Mouse (Mus musculus): ENCODE data around the gene Sec61b. TPM values are rescaled to one million over a fixed set of nuclear protein-coding genes. Genes with fewer than 3 reads are reported as not detected.
A peak's percentile ranks its signal among the peaks of the same experiment; 100 is the strongest.

The Sec61b gene
- polyA plus RNA-seq, 1 experiment: 297 TPM

- Histone ChIP-seq H3K4me1 (ENCODE audit: control insufficient read depth, insufficient read depth, low read length) (no peaks in the 10 kb centered on the region; the same call in 1 of the 2 replicates), H3K27ac (ENCODE audit: insufficient read depth, low read length) (no peak overlapping the region), H3K4me3 (ENCODE audit: insufficient read depth, low read length) (peak overlapping the region; percentile 49)
- TF ChIP-seq POLR2A (IDR thresholded peaks at IDR 0.05; ENCODE audit: low read depth, low read length): peak; percentile 33; the same call in 1 of the 2 replicates
- peak; percentile 97 for TF ChIP-seq CTCF (IDR thresholded peaks at IDR 0.05; ENCODE audit: borderline replicate concordance, insufficient read depth, low read length)
Observed at GRCm38 (mm10) chr4:47437365-47438340, 36.8 kb upstream of the Sec61b start.

- Histone ChIP-seq H3K27ac (ENCODE audit: insufficient read depth, low read length) (no peak overlapping the region), H3K4me1 (ENCODE audit: control insufficient read depth, insufficient read depth, low read length) (no peaks in the 10 kb centered on the region; the same call in 1 of the 2 replicates), H3K4me3 (ENCODE audit: insufficient read depth, low read length) (no peak overlapping the region)
- TF ChIP-seq POLR2A (IDR thresholded peaks at IDR 0.05; ENCODE audit: low read depth, low read length): no peak
- TF ChIP-seq CTCF (IDR thresholded peaks at IDR 0.05; ENCODE audit: borderline replicate concordance, insufficient read depth, low read length): no peak
Observed at GRCm38 (mm10) chr4:47438956-47439355, 35.5 kb upstream of the Sec61b start.

- H3K27ac ChIP-seq (ENCODE audit: insufficient read depth, low read length): no peak overlapping the region
- H3K4me1 ChIP-seq (ENCODE audit: control insufficient read depth, insufficient read depth, low read length): no peaks in the 10 kb centered on the region; the same call in 1 of the 2 replicates
- no peak for TF ChIP-seq CTCF (IDR thresholded peaks at IDR 0.05; ENCODE audit: borderline replicate concordance, insufficient read depth, low read length)
- TF ChIP-seq POLR2A (IDR thresholded peaks at IDR 0.05; ENCODE audit: low read depth, low read length): no peak
- H3K4me3 ChIP-seq (ENCODE audit: insufficient read depth, low read length): no peak overlapping the region
Observed at GRCm38 (mm10) chr4:47440951-47441350, 33.5 kb upstream of the Sec61b start.

- no peak overlapping the region for H3K4me3 ChIP-seq (ENCODE audit: insufficient read depth, low read length)
- H3K4me1 ChIP-seq (ENCODE audit: control insufficient read depth, insufficient read depth, low read length): no peaks in the 10 kb centered on the region
- TF ChIP-seq POLR2A (IDR thresholded peaks at IDR 0.05; ENCODE audit: low read depth, low read length) (no peak), CTCF (IDR thresholded peaks at IDR 0.05; ENCODE audit: borderline replicate concordance, insufficient read depth, low read length) (no peak)
- no peak overlapping the region for H3K27ac ChIP-seq (ENCODE audit: insufficient read depth, low read length)
Observed at GRCm38 (mm10) chr4:47448526-47448925, 25.9 kb upstream of the Sec61b start.

- H3K4me1 ChIP-seq (ENCODE audit: control insufficient read depth, insufficient read depth, low read length): no peaks in the 10 kb centered on the region
- TF ChIP-seq CTCF (IDR thresholded peaks at IDR 0.05; ENCODE audit: borderline replicate concordance, insufficient read depth, low read length): no peak
- no peak for TF ChIP-seq POLR2A (IDR thresholded peaks at IDR 0.05; ENCODE audit: low read depth, low read length)
- no peak overlapping the region for H3K4me3 ChIP-seq (ENCODE audit: insufficient read depth, low read length)
- no peak overlapping the region for H3K27ac ChIP-seq (ENCODE audit: insufficient read depth, low read length)
Observed at GRCm38 (mm10) chr4:47449116-47449515, 25.3 kb upstream of the Sec61b start.

GRCm38 (mm10) chr4:47449586-47450522 lies 24.6 kb upstream of the Sec61b start:
- Histone ChIP-seq H3K27ac (ENCODE audit: insufficient read depth, low read length) (no peak overlapping the region), H3K4me3 (ENCODE audit: insufficient read depth, low read length) (no peak overlapping the region), H3K4me1 (ENCODE audit: control insufficient read depth, insufficient read depth, low read length) (no peaks in the 10 kb centered on the region)
- TF ChIP-seq POLR2A (IDR thresholded peaks at IDR 0.05; ENCODE audit: low read depth, low read length) (no peak), CTCF (IDR thresholded peaks at IDR 0.05; ENCODE audit: borderline replicate concordance, insufficient read depth, low read length) (no peak)

DNA sequence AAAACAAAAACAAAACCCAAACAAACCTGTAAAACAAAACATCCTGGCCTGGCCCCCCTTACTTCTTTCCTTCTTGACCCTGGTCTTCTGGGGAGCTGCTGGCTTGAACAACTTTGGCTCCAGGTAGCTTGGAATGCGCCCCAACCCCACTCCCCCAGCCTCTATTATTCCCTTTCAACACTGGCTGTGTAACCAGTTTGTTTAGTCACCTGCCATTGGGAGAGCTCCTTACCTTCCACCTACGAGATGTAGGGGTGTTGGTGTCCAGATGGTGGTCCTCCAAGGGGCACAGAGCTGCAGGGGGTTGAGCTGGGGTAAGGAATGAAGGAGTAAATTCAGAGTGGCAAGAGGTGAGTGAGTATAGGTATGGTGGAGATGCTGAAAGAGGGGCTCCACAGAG lies 7.3 kb upstream of the Sec61b start:
- no peaks in the 10 kb centered on the region for H3K4me1 ChIP-seq (ENCODE audit: control insufficient read depth, insufficient read depth, low read length)
- no peak overlapping the region for H3K27ac ChIP-seq (ENCODE audit: insufficient read depth, low read length)
- no peak overlapping the region for H3K4me3 ChIP-seq (ENCODE audit: insufficient read depth, low read length)
- TF ChIP-seq POLR2A (IDR thresholded peaks at IDR 0.05; ENCODE audit: low read depth, low read length) (no peak), CTCF (IDR thresholded peaks at IDR 0.05; ENCODE audit: borderline replicate concordance, insufficient read depth, low read length) (no peak)

GRCm38 (mm10) chr4:47473586-47473967 lies 881 bp upstream of the Sec61b start:
- TF ChIP-seq POLR2A (IDR thresholded peaks at IDR 0.05; ENCODE audit: low read depth, low read length) (no peak), CTCF (IDR thresholded peaks at IDR 0.05; ENCODE audit: borderline replicate concordance, insufficient read depth, low read length) (no peak)
- H3K4me3 ChIP-seq (ENCODE audit: insufficient read depth, low read length): peak overlapping the region; percentile 81

More at GRCm38 (mm10) chr4:47473586-47473967, 881 bp upstream of the Sec61b start:
- Histone ChIP-seq H3K27ac (ENCODE audit: insufficient read depth, low read length) (peak overlapping the region; percentile 61; the same call in 1 of the 2 replicates), H3K4me1 (ENCODE audit: control insufficient read depth, insufficient read depth, low read length) (peaks cover 6% of the 10 kb centered on the region; the same call in 1 of the 2 replicates)
